Mouse (Mus musculus) ES-Bruce4 (cell line): ENCODE measurements around the gene Slc31a1.

Experiments used
- CTCF ChIP-seq: IDR thresholded peaks from one replicate; pipeline ENCODE4 v1.8.1; 2011; ENCODE audit warnings: low read depth, low read length
- EP300 ChIP-seq: IDR thresholded peaks from 2 replicates; pipeline ENCODE4 v1.6.1; 2011; ENCODE audit warnings: low read depth, low read length; ENCODE audit not compliant: insufficient read depth
- POLR2A ChIP-seq: IDR thresholded peaks from one replicate; pipeline ENCODE4 v1.8.1; 2011; ENCODE audit warnings: low read length; ENCODE audit not compliant: insufficient read depth

DNA sequence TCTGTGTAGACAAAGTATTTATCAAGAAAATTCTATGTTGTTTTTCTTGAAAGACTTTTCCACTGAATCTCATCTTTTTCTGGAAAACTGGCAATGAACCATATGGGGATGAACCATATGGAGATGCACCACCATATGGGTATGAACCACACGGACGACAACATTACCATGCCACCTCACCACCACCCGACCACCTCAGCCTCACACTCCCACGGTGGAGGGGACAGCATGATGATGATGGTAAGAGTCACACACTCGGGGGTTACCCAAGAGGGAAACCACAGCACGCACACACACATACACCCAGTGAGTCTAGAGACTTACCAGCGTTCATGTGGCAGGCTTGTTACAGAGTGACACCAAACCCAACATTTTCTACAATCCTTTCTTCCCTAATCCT, 24.9 kb downstream of the Slc31a1 start:
- TF ChIP-seq CTCF (no peak), POLR2A (no peak), EP300 (no peak)
